ENCODE assay signal across 19 mouse cellular contexts in genomic region chr12:109552754-109553525, GRCm38 (mm10). TPM values are rescaled to one million over a fixed set of nuclear protein-coding genes. Genes with fewer than 3 reads are reported as not detected.
DNase-seq lines count a peak whose midpoint lies in the region; ATAC-seq lines count a peak whose summit lies in the region.
"Had no signal": no experiment of that assay in that cellular context is flagged by ENCODE, and none has a peak within 500 bp of the region (broad histone marks: within the 10 kb centered on the region; RNA-seq: fewer than 3 reads in every experiment).

No protein-coding gene starts in this region.

- peak overlapping the region; percentile 19; the same call in 1 of the 2 replicates for H3K4me3 ChIP-seq in forebrain, embryonic 10.5 days
- no peak overlapping the region for H3K4me3 ChIP-seq in forebrain, embryonic 16.5 days (replicated peaks; ENCODE audit: low read length)
- peak overlapping the region; percentile 42 for H3K4me3 ChIP-seq in megakaryocyte, embryonic 14.5 days (replicated peaks)
- no peak overlapping the region for H3K4me3 ChIP-seq in forebrain, embryonic 13.5 days
- H3K4me3 ChIP-seq in midbrain, embryonic 16.5 days (ENCODE audit: low read depth, low read length), result no peak overlapping the region
- no peak overlapping the region for H3K4me3 ChIP-seq in intestine, embryonic 15.5 days (replicated peaks)
- H3K4me3 ChIP-seq: heart, embryonic 10.5 days; layer of hippocampus, adult 2 months had no signal

- H3K9me3 ChIP-seq in forebrain, embryonic 10.5 days, result no peaks in the 10 kb centered on the region
- no peaks in the 10 kb centered on the region for H3K9me3 ChIP-seq in forebrain, embryonic 16.5 days (ENCODE audit: control insufficient read depth, low read length)
- H3K9me3 ChIP-seq in megakaryocyte, embryonic 14.5 days, result no peaks in the 10 kb centered on the region
- H3K9me3 ChIP-seq in forebrain, embryonic 13.5 days (replicated peaks), result no peaks in the 10 kb centered on the region
- no peaks in the 10 kb centered on the region for H3K9me3 ChIP-seq in midbrain, embryonic 16.5 days (replicated peaks; ENCODE audit: control insufficient read depth, low read length, poor library complexity, severe bottlenecking)
- H3K9me3 ChIP-seq in intestine, embryonic 15.5 days, result no peaks in the 10 kb centered on the region
- H3K9me3 ChIP-seq: heart, embryonic 10.5 days had no signal

- peaks cover 24% of the 10 kb centered on the region for H3K27me3 ChIP-seq in forebrain, embryonic 10.5 days (ENCODE audit: poor library complexity, severe bottlenecking)
- H3K27me3 ChIP-seq in forebrain, embryonic 16.5 days (replicated peaks; ENCODE audit: control insufficient read depth, insufficient read depth, low read length), result peaks cover 4% of the 10 kb centered on the region
- H3K27me3 ChIP-seq in megakaryocyte, embryonic 14.5 days (replicated peaks), result peaks cover 25% of the 10 kb centered on the region
- peaks cover 5% of the 10 kb centered on the region; the same call in 1 of the 2 replicates for H3K27me3 ChIP-seq in forebrain, embryonic 13.5 days
- no peaks in the 10 kb centered on the region for H3K27me3 ChIP-seq in midbrain, embryonic 16.5 days (ENCODE audit: control insufficient read depth, insufficient read depth, low read depth, low read length)
- no peaks in the 10 kb centered on the region for H3K27me3 ChIP-seq in intestine, embryonic 15.5 days (replicated peaks)

- no peak for ATAC-seq in forebrain, embryonic 16.5 days
- no peak for ATAC-seq in megakaryocyte, adult 5-6 weeks (ENCODE audit: poor library complexity, severe bottlenecking)
- peak; percentile 37; the same call in 1 of the 2 replicates for ATAC-seq in forebrain, embryonic 13.5 days
- ATAC-seq in midbrain, embryonic 16.5 days, result peak; percentile 16; the same call in 1 of the 2 replicates
- no peak for ATAC-seq in intestine, embryonic 15.5 days
- ATAC-seq: intestine, embryonic 16.5 days had no signal

- 25% methylated on average over 18 of the region's 18 CpGs for WGBS in forebrain, embryonic 10.5 days
- 14% methylated on average over 18 of the region's 18 CpGs for WGBS in forebrain, embryonic 16.5 days
- WGBS in forebrain, embryonic 13.5 days, result 15% methylated on average over 18 of the region's 18 CpGs
- WGBS in midbrain, embryonic 16.5 days, result 31% methylated on average over 18 of the region's 18 CpGs
- 71% methylated on average over 18 of the region's 18 CpGs for WGBS in intestine, embryonic 15.5 days

- H3K4me2 ChIP-seq in forebrain, embryonic 16.5 days (ENCODE audit: low read length), result no peak overlapping the region
- no peak overlapping the region for H3K4me2 ChIP-seq in forebrain, embryonic 13.5 days
- no peak overlapping the region for H3K4me2 ChIP-seq in midbrain, embryonic 16.5 days (ENCODE audit: low read length)
- no peak overlapping the region for H3K4me2 ChIP-seq in intestine, embryonic 15.5 days (replicated peaks)

- H3K27ac ChIP-seq in forebrain, embryonic 10.5 days, result peak overlapping the region; percentile 86
- no peak overlapping the region for H3K27ac ChIP-seq in forebrain, embryonic 16.5 days (ENCODE audit: low read length)
- H3K27ac ChIP-seq in forebrain, embryonic 13.5 days, result peak overlapping the region; percentile 16
- no peak overlapping the region for H3K27ac ChIP-seq in midbrain, embryonic 16.5 days (ENCODE audit: low read length)
- H3K27ac ChIP-seq in intestine, embryonic 15.5 days, result no peak overlapping the region
- H3K27ac ChIP-seq: heart, embryonic 10.5 days; layer of hippocampus, adult 2 months; liver, embryonic 14.5 days had no signal

- no peak overlapping the region for H3K9ac ChIP-seq in forebrain, embryonic 16.5 days (replicated peaks; ENCODE audit: low read depth, low read length)
- peak overlapping the region; percentile 2; the same call in 1 of the 2 replicates for H3K9ac ChIP-seq in forebrain, embryonic 13.5 days
- no peak overlapping the region for H3K9ac ChIP-seq in midbrain, embryonic 16.5 days (ENCODE audit: low read depth, low read length)
- H3K9ac ChIP-seq in intestine, embryonic 15.5 days, result no peak overlapping the region
- H3K9ac ChIP-seq: liver, embryonic 14.5 days had no signal

- H3K4me1 ChIP-seq in forebrain, embryonic 10.5 days, result peaks cover 100% of the 10 kb centered on the region
- H3K4me1 ChIP-seq in forebrain, embryonic 16.5 days (replicated peaks; ENCODE audit: control insufficient read depth, insufficient read depth, low read length), result peaks cover 5% of the 10 kb centered on the region
- no peaks in the 10 kb centered on the region for H3K4me1 ChIP-seq in megakaryocyte, embryonic 14.5 days
- H3K4me1 ChIP-seq in forebrain, embryonic 13.5 days, result peaks cover 64% of the 10 kb centered on the region
- H3K4me1 ChIP-seq in midbrain, embryonic 16.5 days (ENCODE audit: control insufficient read depth, insufficient read depth, low read length), result peaks cover 3% of the 10 kb centered on the region; the same call in 1 of the 2 replicates
- 0 out of 2 replicates have a peak, but pooled peaks cover 3% of the 10 kb centered on the region for H3K4me1 ChIP-seq in intestine, embryonic 15.5 days (replicated peaks)

- H3K36me3 ChIP-seq in forebrain, embryonic 10.5 days (replicated peaks), result peaks cover 96% of the 10 kb centered on the region
- H3K36me3 ChIP-seq in forebrain, embryonic 16.5 days (ENCODE audit: control insufficient read depth, insufficient read depth), result no peaks in the 10 kb centered on the region
- H3K36me3 ChIP-seq in megakaryocyte, embryonic 14.5 days (replicated peaks; ENCODE audit: low read length), result no peaks in the 10 kb centered on the region
- H3K36me3 ChIP-seq in forebrain, embryonic 13.5 days (ENCODE audit: poor library complexity, severe bottlenecking), result peaks cover 75% of the 10 kb centered on the region
- H3K36me3 ChIP-seq in midbrain, embryonic 16.5 days (ENCODE audit: control insufficient read depth, insufficient read depth, low read length), result peaks cover 29% of the 10 kb centered on the region
- 0 out of 2 replicates have a peak, but pooled peaks cover 7% of the 10 kb centered on the region for H3K36me3 ChIP-seq in intestine, embryonic 15.5 days
- H3K36me3 ChIP-seq: G1E had no signal

- DNase-seq in forebrain, embryonic 10.5 days (ENCODE audit: extremely low spot score, low spot score), result peak; percentile 71
- DNase-seq in urinary bladder, postnatal 36 days (ENCODE audit: low spot score in 2 of 2), result no peak
- DNase-seq: adrenal gland, postnatal 14 days; cerebellum, postnatal 36 days; gastrocnemius, postnatal 14 days; lung, postnatal 10 days; thymus, postnatal 36 days had no signal

RNA-seq across cellular contexts. Expression of gene Rtl1, which starts 47.2 kb away (rescaled TPM):
- polyA plus RNA-seq in forebrain, embryonic 10.5 days (2016; fragmentation: Nextera tagmentation; extraction: Ambion mirVana), result 1.0 TPM in 2 replicates
- 0.72 and 1.2 TPM in 2 replicates for polyA plus RNA-seq in forebrain, embryonic 16.5 days (2015; fragmentation: Nextera tagmentation; extraction: Ambion mirVana)
- not detected in 2 replicates for polyA plus RNA-seq in megakaryocyte, embryonic 14.5 days (2012; ENCODE audit: insufficient read depth, low replicate concordance)
- not detected in 2 replicates for total RNA-seq in megakaryocyte, adult 5-6 weeks (2015)
- not detected in 2 replicates for total RNA-seq in megakaryocyte, adult 5-6 weeks (2017)
- polyA plus RNA-seq in forebrain, embryonic 13.5 days (2015; fragmentation: Nextera tagmentation; extraction: Ambion mirVana), result 0.99 and 1.5 TPM in 2 replicates
- 2.0 and 2.2 TPM in 2 replicates for polyA plus RNA-seq in midbrain, embryonic 16.5 days (2015; fragmentation: Nextera tagmentation; extraction: Ambion mirVana)
- 1.1 and 1.4 TPM in 2 replicates for polyA plus RNA-seq in intestine, embryonic 15.5 days (2015; fragmentation: Nextera tagmentation; extraction: Ambion mirVana)
- total RNA-seq: neutrophil, adult 5-6 weeks had no signal
- polyA plus RNA-seq: G1E had no signal

Comparison
In these comparisons a context has a peak if more than half of its experiments do, and no peak if none do; other contexts are left out.
1. H3K27ac ChIP-seq: peak in forebrain, embryonic 10.5 days (single experiment) and forebrain, embryonic 13.5 days (single experiment); none in forebrain, embryonic 16.5 days (single experiment), midbrain, embryonic 16.5 days (single experiment) and intestine, embryonic 15.5 days (single experiment).
2. H3K4me3 ChIP-seq: peak in forebrain, embryonic 10.5 days (single experiment) and megakaryocyte, embryonic 14.5 days (single experiment); none in forebrain, embryonic 16.5 days (single experiment), forebrain, embryonic 13.5 days (single experiment), midbrain, embryonic 16.5 days (single experiment) and intestine, embryonic 15.5 days (single experiment).
3. ATAC-seq: peak in forebrain, embryonic 13.5 days (single experiment) and midbrain, embryonic 16.5 days (single experiment); none in forebrain, embryonic 16.5 days (single experiment), megakaryocyte, adult 5-6 weeks (single experiment) and intestine, embryonic 15.5 days (single experiment).